Mouse (Mus musculus) splenic B cell, adult 2 months (primary cell): ENCODE measurements around the gene Gm45717.

Experiments used
- DNase-seq: peaks from one replicate; pipeline ENCODE4 v3.0.0-alpha.2; 2011; ENCODE audit warnings: low read depth, low spot score
- H3K27me3 ChIP-seq: 2 replicates; pipeline ENCODE4 v1.6.1; 2012; ENCODE audit warnings: mild to moderate bottlenecking, low read length, moderate library complexity, mixed read lengths; ENCODE audit not compliant: control insufficient read depth, poor library complexity, insufficient read depth, severe bottlenecking
- H3K36me3 ChIP-seq: 2 replicates; pipeline ENCODE4 v1.6.1; 2012; ENCODE audit warnings: mild to moderate bottlenecking, low read length, moderate library complexity, mixed read lengths; ENCODE audit not compliant: control insufficient read depth, poor library complexity, insufficient read depth, severe bottlenecking

Gene Gm45717

GRCm38 (mm10) chr7:140908634-140909107 lies 47.1 kb downstream of the Gm45717 start:
- Histone ChIP-seq H3K36me3 (no peaks in the 10 kb centered on the region), H3K27me3 (no peaks in the 10 kb centered on the region)
- DNase-seq: peak; percentile 82

- Histone ChIP-seq H3K27me3 (no peaks in the 10 kb centered on the region), H3K36me3 (no peaks in the 10 kb centered on the region)
- DNase-seq: no peak
Measured at GRCm38 (mm10) chr7:140908181-140908580, 47.6 kb downstream of the Gm45717 start.

GRCm38 (mm10) chr7:140907697-140908096 lies 48.0 kb downstream of the Gm45717 start:
- Histone ChIP-seq H3K27me3 (no peaks in the 10 kb centered on the region), H3K36me3 (no peaks in the 10 kb centered on the region)
- no peak for DNase-seq

- no peak for DNase-seq
- Histone ChIP-seq H3K36me3 (no peaks in the 10 kb centered on the region), H3K27me3 (no peaks in the 10 kb centered on the region)
Measured at GRCm38 (mm10) chr7:140907131-140907530, 48.6 kb downstream of the Gm45717 start.

- no peaks in the 10 kb centered on the region for H3K27me3 ChIP-seq
- DNase-seq: no peak
- no peaks in the 10 kb centered on the region for H3K36me3 ChIP-seq
Measured at GRCm38 (mm10) chr7:140905642-140906081, 50.1 kb downstream of the Gm45717 start.

- peak; percentile 82 for DNase-seq
- peaks cover 2% of the 10 kb centered on the region; the same call in 1 of the 2 replicates for H3K36me3 ChIP-seq
Measured at GRCm38 (mm10) chr7:140903212-140903611, 52.5 kb downstream of the Gm45717 start.

GRCm38 (mm10) chr7:140902036-140902875 lies 53.5 kb downstream of the Gm45717 start:
- Histone ChIP-seq H3K36me3 (peaks cover 2% of the 10 kb centered on the region; the same call in 1 of the 2 replicates), H3K27me3 (no peaks in the 10 kb centered on the region)
- no peak for DNase-seq

More at GRCm38 (mm10) chr7:140903212-140903611, 52.5 kb downstream of the Gm45717 start:
- no peaks in the 10 kb centered on the region for H3K27me3 ChIP-seq

GRCm38 (mm10) chr7:140900220-140900619 lies 55.5 kb downstream of the Gm45717 start, which contains the start of gene Cox8b:
Gene Cox8b (minus strand): TSS chr7:140900446.
- peaks cover 4% of the 10 kb centered on the region; the same call in 1 of the 2 replicates for H3K36me3 ChIP-seq
- H3K27me3 ChIP-seq: no peaks in the 10 kb centered on the region
- DNase-seq: no peak
